8 mouse cellular contexts compared by ENCODE assay signal in the genomic region with DNA sequence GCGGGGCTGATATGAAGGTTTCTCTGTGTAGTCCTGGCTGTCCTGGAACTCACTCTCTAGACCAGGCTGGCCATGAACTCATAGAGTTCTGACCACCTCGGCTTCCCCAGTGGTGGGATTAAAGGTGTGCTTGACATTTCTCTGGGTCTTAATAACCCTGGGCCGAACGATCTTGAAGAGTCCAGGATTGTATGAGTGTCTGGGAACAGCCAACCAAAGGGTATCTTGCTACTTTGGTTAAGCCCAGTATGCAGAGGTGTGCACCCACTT. TPM values are rescaled to one million over a fixed set of nuclear protein-coding genes. Genes with fewer than 3 reads are reported as not detected.
DNase-seq lines count a peak whose midpoint lies in the region; ATAC-seq and TF ChIP-seq lines count a peak whose summit lies in the region.

No protein-coding gene starts in this region.

- peak overlapping the region; percentile 56 for H3K4me2 ChIP-seq in liver, embryonic 15.5 days

- peak; percentile 61 for DNase-seq in cerebellum, adult 9-11 months
- DNase-seq in testis, postnatal 10 days (ENCODE audit: low spot score): no peak
- DNase-seq in frontal cortex, adult 2 months (ENCODE audit: extremely low spot score in 1 of 2, low spot score in 1 of 2): no peak
- no peak for DNase-seq in thymus, postnatal 25 days
- DNase-seq in urinary bladder, postnatal 14 days (ENCODE audit: low spot score): no peak

- peaks cover 9% of the 10 kb centered on the region for H3K4me1 ChIP-seq in testis, adult 2 months (ENCODE audit: control insufficient read depth, insufficient read depth, low read length)
- H3K4me1 ChIP-seq in liver, embryonic 15.5 days (replicated peaks): peaks cover 34% of the 10 kb centered on the region

- H3K9ac ChIP-seq in liver, embryonic 15.5 days: peak overlapping the region; percentile 35; the same call in 1 of the 2 replicates

- TF ChIP-seq CTCF in testis, adult 2 months (IDR thresholded peaks at IDR 0.05; ENCODE audit: control insufficient read depth, insufficient read depth, insufficient replicate concordance, low read depth, low read length): no peak

- H3K27me3 ChIP-seq in testis, adult 2 months (ENCODE audit: control insufficient read depth, insufficient read depth, low read length): no peaks in the 10 kb centered on the region
- H3K27me3 ChIP-seq in liver, embryonic 15.5 days: no peaks in the 10 kb centered on the region; the same call in 1 of the 2 replicates

- TF ChIP-seq POLR2A in testis, adult 2 months (IDR thresholded peaks at IDR 0.05; ENCODE audit: control insufficient read depth, low read depth, low read length): no peak

- ATAC-seq in cerebellum, adult (ENCODE audit: insufficient number of reproducible peaks, low FRiP score, low TSS enrichment): no peak
- ATAC-seq in liver, embryonic 15.5 days (ENCODE audit: insufficient read depth): no peak

- WGBS in liver, embryonic 15.5 days (ENCODE audit: insufficient replicate concordance): 61% methylated on average over 4 of the region's 4 CpGs

- no peaks in the 10 kb centered on the region for H3K36me3 ChIP-seq in testis, adult 2 months (ENCODE audit: control insufficient read depth, insufficient read depth, low read length)
- H3K36me3 ChIP-seq in liver, embryonic 15.5 days (replicated peaks): no peaks in the 10 kb centered on the region

- H3K4me3 ChIP-seq in testis, adult 2 months (ENCODE audit: control insufficient read depth, low read depth, low read length): no peak overlapping the region
- no peak overlapping the region for H3K4me3 ChIP-seq in liver, embryonic 15.5 days (replicated peaks)

- H3K9me3 ChIP-seq in liver, embryonic 15.5 days (replicated peaks): no peaks in the 10 kb centered on the region

- H3K27ac ChIP-seq in testis, adult 2 months (ENCODE audit: control insufficient read depth, insufficient read depth, low read depth, low read length): peak overlapping the region; percentile 92
- H3K27ac ChIP-seq in liver, embryonic 15.5 days (replicated peaks): peak overlapping the region; percentile 76

RNA-seq across cellular contexts. Expression of gene C1qtnf6, which starts 0.2 kb away (rescaled TPM):
- 8.2 and 9.8 TPM in 2 replicates for polyA plus RNA-seq in testis, adult 2 months (2012; rRNA removed)
- polyA plus RNA-seq in liver, embryonic 15.5 days (2015; fragmentation: Nextera tagmentation; extraction: Ambion mirVana): 3.8 and 4.4 TPM in 2 replicates
- polyA plus RNA-seq in frontal cortex, adult 2 months (2012; rRNA removed): 4.7 and 4.9 TPM in 2 replicates

RNA-seq across cellular contexts. Expression of gene Sstr3, which starts 13.1 kb away (rescaled TPM):
- 6.0 and 7.0 TPM in 2 replicates for polyA plus RNA-seq in testis, adult 2 months (2012; rRNA removed)
- polyA plus RNA-seq in liver, embryonic 15.5 days (2015; fragmentation: Nextera tagmentation; extraction: Ambion mirVana): not detected in 2 replicates
- polyA plus RNA-seq in frontal cortex, adult 2 months (2012; rRNA removed): 18.5 and 24.4 TPM in 2 replicates

RNA-seq across cellular contexts. Expression of gene Il2rb, which starts 36.3 kb away (rescaled TPM):
- 0.47 and 0.59 TPM in 2 replicates for polyA plus RNA-seq in testis, adult 2 months (2012; rRNA removed)
- polyA plus RNA-seq in liver, embryonic 15.5 days (2015; fragmentation: Nextera tagmentation; extraction: Ambion mirVana): 0.58 and 1.1 TPM in 2 replicates
- polyA plus RNA-seq in frontal cortex, adult 2 months (2012; rRNA removed): 0.18 and 0.29 TPM in 2 replicates

RNA-seq across cellular contexts. Expression of gene Rac2, which starts 41.2 kb away (rescaled TPM):
- 5.5 and 9.6 TPM in 2 replicates for polyA plus RNA-seq in testis, adult 2 months (2012; rRNA removed)
- polyA plus RNA-seq in liver, embryonic 15.5 days (2015; fragmentation: Nextera tagmentation; extraction: Ambion mirVana): 123 and 130 TPM in 2 replicates
- 2.7 and 4.7 TPM in 2 replicates for polyA plus RNA-seq in frontal cortex, adult 2 months (2012; rRNA removed)
